Mouse (Mus musculus) megakaryocyte, embryonic 14.5 days (primary cell): ENCODE results near the gene Peli2.

ENCODE experiments used
- FLI1 ChIP-seq: IDR thresholded peaks from 2 replicates; pipeline ENCODE4 v1.6.1; 2012; ENCODE audit warnings: low read length, inconsistent platforms, mixed read lengths
- GATA1 ChIP-seq: IDR thresholded peaks from 3 replicates; pipeline ENCODE4 v1.6.1; 2012; ENCODE audit warnings: mixed read lengths, low read length, inconsistent platforms, borderline replicate concordance

DNA sequence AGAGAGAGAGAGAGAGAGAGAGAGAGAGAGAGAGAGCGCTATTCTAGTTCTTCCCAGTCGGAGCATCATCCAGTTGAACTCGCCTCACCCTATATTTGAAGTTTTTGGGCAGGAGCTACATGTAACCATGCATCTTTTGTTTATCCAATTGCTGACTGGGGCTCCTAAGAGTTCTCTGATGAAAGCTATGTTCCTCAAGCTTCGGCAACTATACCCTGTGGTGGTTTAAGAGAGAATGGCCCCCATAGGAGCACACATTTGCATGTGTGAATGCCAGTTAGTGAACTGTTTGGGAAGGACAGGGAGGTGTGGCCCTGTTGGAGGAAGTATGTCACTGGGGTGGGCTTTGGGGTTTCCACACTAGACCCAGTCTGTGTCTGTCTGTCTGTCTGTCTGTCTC lies 142.5 kb downstream of the Peli2 start:
- TF ChIP-seq GATA1 = no peak
- TF ChIP-seq FLI1 = no peak
